Mouse (Mus musculus): ENCODE measurements at regions not wholly inside any gene's neighbourhood (a gene's known extent, or its start where the extent isn't known, plus 50 kb on each side); places are given as distances from the start of the nearest gene placed in this dataset.

DNA sequence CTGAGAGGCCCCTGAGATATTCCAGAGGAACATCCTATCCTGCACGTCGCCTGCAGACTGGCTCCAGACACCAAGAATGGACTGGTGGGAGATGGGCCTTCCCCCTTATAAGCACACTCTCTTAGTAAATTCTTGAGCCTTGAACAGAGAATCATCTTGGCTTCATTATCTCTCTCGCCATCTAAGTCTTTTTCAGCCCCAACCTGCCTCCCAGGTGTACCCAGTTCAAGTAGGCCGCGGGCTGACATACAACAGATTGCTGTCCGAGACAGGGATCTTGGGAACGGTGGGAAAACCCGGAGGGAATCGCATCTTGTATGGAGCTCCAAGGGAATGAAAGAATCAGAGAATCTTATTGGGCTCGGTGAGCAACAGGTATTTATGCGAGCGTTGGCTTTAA is 158.9 kb downstream of the Hira start:
- TF ChIP-seq POLR2A (IDR thresholded peaks at IDR 0.05; ENCODE audit: insufficient read depth, low read length) (no peak), CTCF (IDR thresholded peaks at IDR 0.05; ENCODE audit: low read depth, low read length) (no peak)

Measured in ES-Bruce4 (cell line).